Mouse (Mus musculus) CD4-positive naive resting alpha-beta T cell, adult 76 days (primary cell): ENCODE results near the gene S100a14. TPM values are rescaled to one million over a fixed set of nuclear protein-coding genes. Genes with fewer than 3 reads are reported as not detected.

Experiments used
- total RNA-seq: library from RNA; stranded (reverse); gene quantifications from one replicate; pipeline ENCODE4 v1.2.4, GENCODE M21; 2023

The S100a14 gene
- total RNA-seq = 0.79 TPM

DNA sequence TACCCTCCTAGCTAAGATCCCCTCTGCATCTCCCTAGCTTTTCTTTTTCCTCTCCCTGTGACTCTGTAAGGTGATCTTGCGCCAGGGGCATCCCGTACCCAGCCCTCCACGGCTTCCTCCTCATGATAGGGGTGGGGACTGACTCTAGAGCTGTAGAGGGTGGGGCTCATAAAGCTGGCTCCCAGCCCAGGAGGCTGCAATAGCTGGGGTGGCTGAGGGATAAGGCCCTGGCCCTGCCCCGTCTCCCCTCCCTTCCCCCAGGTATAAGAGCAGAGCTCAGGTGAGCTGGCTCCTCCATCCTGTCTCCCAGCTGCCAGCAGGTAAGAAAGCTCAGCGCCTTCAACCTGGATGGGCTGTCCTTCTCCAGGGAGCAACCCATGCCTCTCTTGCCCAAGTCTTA, at the start of gene S100a14:
S100a14 (plus strand) TSS at position 277 of the 400 bp plus-strand sequence.

DNA sequence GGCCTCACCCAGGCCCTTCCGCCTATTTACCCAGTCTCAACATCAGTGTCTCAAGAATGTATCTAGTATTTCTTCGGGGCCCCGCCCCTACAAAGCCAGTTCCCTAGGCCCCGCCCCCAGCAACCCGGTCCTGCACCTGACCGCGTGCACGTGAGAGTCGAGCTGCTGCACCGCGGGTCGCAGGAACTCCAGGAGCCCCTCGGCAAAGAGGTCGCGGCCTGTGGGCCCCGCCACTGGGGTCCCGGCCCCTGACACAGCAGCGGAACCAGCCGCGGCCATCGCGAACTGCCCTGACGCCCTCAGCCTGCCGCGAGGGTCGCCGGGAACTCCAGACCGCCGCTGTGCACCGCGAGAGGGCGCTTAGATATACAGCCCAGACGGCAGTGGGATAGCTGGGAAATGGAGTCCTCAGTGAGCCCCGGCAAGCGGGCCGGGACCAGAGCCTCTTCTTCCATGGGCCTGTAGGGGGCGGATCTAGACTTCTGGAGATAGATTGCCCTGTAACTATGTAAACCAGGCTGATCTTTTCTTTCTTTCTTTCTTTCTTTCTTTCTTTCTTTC, 35.9 kb upstream of the S100a14 start, which contains the start of gene Snapin:
Snapin (minus strand) TSS at position 338 of the 561 bp plus-strand sequence.

DNA sequence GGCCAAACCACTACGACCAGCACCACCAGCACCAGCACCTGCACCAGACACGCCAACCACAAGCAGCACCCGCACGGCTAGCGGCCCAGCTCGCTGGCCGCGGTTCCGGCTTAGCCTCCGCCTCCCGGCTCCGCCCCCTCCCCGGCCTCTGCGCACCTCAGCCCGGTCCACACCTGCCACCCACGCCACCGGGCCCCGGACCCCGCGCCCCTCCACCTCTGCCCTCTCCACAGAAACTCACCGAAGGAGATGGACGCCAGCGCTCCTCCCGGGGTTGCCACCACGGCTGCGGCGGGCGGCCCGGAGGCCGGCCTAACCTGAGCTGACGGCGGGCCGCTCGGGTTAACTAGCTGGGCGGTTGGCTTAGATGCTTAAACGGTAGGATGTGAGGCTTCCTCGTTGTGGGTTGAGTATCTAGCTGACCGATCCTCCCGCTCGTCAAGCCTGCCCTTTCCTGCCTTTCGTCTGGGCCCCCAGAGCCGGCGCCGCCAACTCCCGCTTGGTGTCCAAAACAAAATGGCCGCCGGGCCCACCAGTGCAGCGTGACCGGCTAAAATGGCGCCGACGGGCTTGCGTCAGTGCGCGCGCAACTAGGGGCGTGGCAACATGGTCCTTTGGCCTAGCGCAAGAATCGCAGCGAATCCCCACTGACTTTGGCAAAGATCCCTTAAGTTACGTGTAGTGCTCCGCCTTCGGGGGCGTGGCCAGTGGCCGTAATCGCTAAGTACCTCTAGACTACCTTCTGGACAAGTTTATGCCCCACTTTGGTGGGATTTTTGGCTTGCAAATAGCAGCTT, 17.5 kb upstream of the S100a14 start, which contains the start of gene Chtop:
Chtop (minus strand) TSS at position 549 of the 797 bp plus-strand sequence.

DNA sequence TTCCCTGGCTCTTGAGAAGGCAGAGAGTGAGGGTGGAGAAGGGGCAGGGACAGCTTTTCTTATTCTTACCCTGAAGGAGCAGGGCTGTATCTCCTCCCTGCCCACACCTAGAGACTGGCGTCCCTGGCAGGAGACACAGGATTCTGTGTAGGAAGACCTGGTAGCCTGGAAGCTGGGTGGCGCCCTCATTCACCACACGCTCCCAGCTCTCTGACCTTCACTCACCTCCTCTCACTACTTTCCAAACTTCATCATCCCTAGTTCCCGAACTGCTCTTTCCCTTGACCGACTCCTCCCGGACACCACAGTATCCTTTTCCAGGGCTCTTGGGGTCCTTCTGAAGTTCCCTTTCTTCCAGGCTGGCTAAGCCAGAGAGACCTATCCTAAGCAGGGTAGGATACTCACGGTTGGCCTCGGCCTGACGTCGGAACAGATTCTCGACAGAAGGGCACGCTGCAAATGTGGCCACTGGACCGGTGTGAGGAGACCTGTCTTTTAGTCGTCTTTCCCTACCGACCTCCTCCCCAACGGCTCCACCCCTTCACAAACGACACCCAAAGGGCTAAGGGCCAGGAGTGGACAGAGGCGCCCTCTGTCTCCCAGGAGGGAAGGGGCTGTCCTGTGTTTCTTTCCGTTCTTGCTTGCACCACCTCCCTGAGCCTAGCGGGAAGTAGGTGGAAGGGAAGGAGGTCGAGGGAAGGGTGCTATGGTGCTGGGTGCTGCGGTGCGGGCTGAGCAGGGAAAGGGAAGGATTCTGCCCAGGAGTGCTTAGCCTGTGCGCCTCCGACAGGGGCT, 12.7 kb upstream of the S100a14 start, which contains the start of the genes S100a1 and S100a13:
S100a1 (minus strand) TSS at position 597 of the 795 bp plus-strand sequence.
S100a13 (plus strand) TSS at position 640 of the 795 bp plus-strand sequence.

DNA sequence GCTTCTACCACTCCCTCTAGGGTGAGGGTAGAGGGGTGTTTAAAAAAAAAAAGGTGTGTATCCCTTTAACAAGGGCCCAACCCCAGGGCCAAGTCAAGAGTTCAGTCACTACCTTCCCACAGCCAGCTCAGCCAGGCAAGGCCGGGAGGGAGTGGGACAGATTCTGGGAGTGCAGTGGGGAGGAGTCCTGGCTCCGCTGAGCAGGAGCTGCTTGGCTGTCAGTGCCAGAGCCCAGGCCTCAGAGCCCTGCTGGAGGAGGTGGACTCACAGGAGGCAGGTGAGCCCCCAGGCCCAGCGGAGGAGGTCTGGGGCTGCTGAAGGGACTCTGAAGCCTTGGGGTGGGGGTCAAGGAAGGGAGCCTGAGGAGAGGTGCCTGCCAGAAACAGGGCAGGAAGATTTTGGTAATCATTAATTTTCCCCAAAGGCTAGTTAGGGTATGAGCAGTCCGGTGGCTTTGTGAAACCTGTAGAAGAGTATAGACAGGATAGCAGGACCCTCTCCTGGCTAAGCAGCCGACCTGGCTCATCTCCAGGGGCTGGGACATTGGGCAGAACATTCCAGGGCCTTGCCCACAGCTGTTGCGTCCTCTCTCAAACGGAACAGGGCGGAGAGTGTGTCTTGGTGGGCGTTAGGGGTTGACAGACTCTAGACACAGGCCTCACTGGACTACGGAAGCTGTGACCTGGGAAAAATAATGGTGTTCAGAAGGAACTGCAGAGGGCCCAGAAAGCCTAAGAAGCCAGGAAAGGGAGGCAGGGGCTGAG, 10.7 kb downstream of the S100a14 start, which contains the start of gene S100a16:
S100a16 (plus strand) TSS at position 114 of the 764 bp plus-strand sequence.

DNA sequence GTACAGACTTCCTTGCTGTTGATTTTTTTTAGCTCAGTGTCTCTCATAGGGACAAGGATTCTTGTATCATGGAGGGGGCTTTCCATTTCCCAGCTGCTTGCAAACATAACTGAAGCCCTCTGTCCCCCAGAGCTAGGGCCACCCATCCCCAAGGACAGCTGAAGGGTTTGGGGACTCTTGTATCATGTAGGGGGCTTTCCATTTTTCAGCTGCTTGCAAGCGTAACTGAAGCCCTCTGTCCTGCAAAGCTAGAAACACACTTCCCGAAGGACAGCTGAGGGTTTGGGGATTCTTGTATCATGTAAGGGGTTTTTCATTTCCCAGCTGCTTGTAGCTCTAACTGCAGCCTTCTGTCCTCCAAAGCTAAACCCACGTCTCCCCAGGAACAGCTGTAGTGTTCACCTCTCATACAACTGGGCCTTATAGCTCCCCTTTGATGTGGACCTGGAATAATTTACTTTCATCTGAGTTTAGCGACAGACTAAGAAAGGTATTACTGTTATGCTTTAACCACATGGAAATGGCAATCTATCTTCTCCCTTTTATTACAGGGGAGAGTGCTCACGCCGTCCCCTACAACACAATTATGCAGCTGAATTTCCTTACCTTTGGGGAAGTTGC, 33.5 kb downstream of the S100a14 start, which contains the start of gene S100a3:
S100a3 (plus strand) TSS at position 571 of the 621 bp plus-strand sequence.

Other genes with a start within 250 kb of the S100a14 start
- 132 TPM for gene Gatad2b, start 233.7 kb upstream of the S100a14 start, total RNA-seq
- gene Slc27a3, start 136.9 kb upstream of the S100a14 start, total RNA-seq = 1.3 TPM
- gene Ints3, start 93.2 kb upstream of the S100a14 start, total RNA-seq = 42.6 TPM
- gene Npr1, start 61.0 kb upstream of the S100a14 start, total RNA-seq = not detected
- 87.3 TPM for gene Ilf2, start 50.7 kb upstream of the S100a14 start, total RNA-seq
- 40.6 TPM for gene Snapin, start 35.8 kb upstream of the S100a14 start, total RNA-seq
- gene Chtop, start 17.4 kb upstream of the S100a14 start, total RNA-seq = 190 TPM
- gene S100a1, start 12.5 kb upstream of the S100a14 start, total RNA-seq = not detected
- gene S100a13, start 12.4 kb upstream of the S100a14 start, total RNA-seq = 22.1 TPM
- not detected for gene S100a16, start 10.4 kb downstream of the S100a14 start, total RNA-seq
- gene S100a3, start 33.7 kb downstream of the S100a14 start, total RNA-seq = not detected
- not detected for gene S100a2, start 63.4 kb downstream of the S100a14 start, total RNA-seq
- not detected for gene Gm42674, start 75.0 kb downstream of the S100a14 start, total RNA-seq
- 13.8 TPM for gene S100a4, start 76.9 kb downstream of the S100a14 start, total RNA-seq
- gene S100a5, start 81.7 kb downstream of the S100a14 start, total RNA-seq = not detected
- 8.2 TPM for gene S100a6, start 86.0 kb downstream of the S100a14 start, total RNA-seq
- gene S100a7a, start 127.2 kb downstream of the S100a14 start, total RNA-seq = not detected
- 16.9 TPM for gene S100a8, start 142.1 kb downstream of the S100a14 start, total RNA-seq
- 25.7 TPM for gene S100a9, start 168.9 kb downstream of the S100a14 start, total RNA-seq
- gene Pglyrp4, start 200.1 kb downstream of the S100a14 start, total RNA-seq = not detected